Mouse (Mus musculus) spleen, adult 2 months (tissue): Measurements from ENCODE around the gene Gm42688. TPM values are rescaled to one million over a fixed set of nuclear protein-coding genes. Genes with fewer than 3 reads are reported as not detected.

Source experiments
- polyA plus RNA-seq: library from polyadenylated mRNA; depleted of rRNA; stranded (reverse); fragments of >200 nt; gene quantifications from 2 replicates; pipeline ENCODE4 v1.2.3, GENCODE M21; 2012; rRNA removed

The Gm42688 gene
- polyA plus RNA-seq, 1 experiment, result 6.5 TPM

Other genes starting within 250 kb of the Gm42688 start
- gene Sema4f, start 161.8 kb upstream of the Gm42688 start, polyA plus RNA-seq, result 3.2 TPM in 2 replicates
- gene M1ap, start 154.7 kb upstream of the Gm42688 start, polyA plus RNA-seq, result 2.6 and 2.8 TPM in 2 replicates
- 22.6 and 23.8 TPM in 2 replicates for gene Dok1, start 68.1 kb upstream of the Gm42688 start, polyA plus RNA-seq
- 3.1 and 3.5 TPM in 2 replicates for gene Loxl3, start 67.4 kb upstream of the Gm42688 start, polyA plus RNA-seq
- gene Aup1, start 47.1 kb upstream of the Gm42688 start, polyA plus RNA-seq, result 582 and 730 TPM in 2 replicates
- gene Htra2, start 46.3 kb upstream of the Gm42688 start, polyA plus RNA-seq, result 59.1 and 69.0 TPM in 2 replicates
- gene Dqx1, start 43.8 kb upstream of the Gm42688 start, polyA plus RNA-seq, result 2.7 and 2.8 TPM in 2 replicates
- gene Tlx2, start 31.3 kb upstream of the Gm42688 start, polyA plus RNA-seq, result 0.11 and 0.16 TPM in 2 replicates
- gene Pcgf1, start 23.7 kb upstream of the Gm42688 start, polyA plus RNA-seq, result 10.0 and 10.7 TPM in 2 replicates
- gene Lbx2, start 15.2 kb upstream of the Gm42688 start, polyA plus RNA-seq, result 2.8 and 3.9 TPM in 2 replicates
- gene Ccdc142, start within 50 bp of the Gm42688 start, polyA plus RNA-seq, result 12.3 and 17.0 TPM in 2 replicates
- gene Mrpl53, start 7.4 kb downstream of the Gm42688 start, polyA plus RNA-seq, result 35.0 and 39.7 TPM in 2 replicates
- gene Mogs, start 13.9 kb downstream of the Gm42688 start, polyA plus RNA-seq, result 54.5 and 67.2 TPM in 2 replicates
- gene Wbp1, start 19.9 kb downstream of the Gm42688 start, polyA plus RNA-seq, result 83.4 and 95.3 TPM in 2 replicates
- 27.1 and 53.4 TPM in 2 replicates for gene Ino80b, start 23.8 kb downstream of the Gm42688 start, polyA plus RNA-seq
- gene Rtkn, start 33.8 kb downstream of the Gm42688 start, polyA plus RNA-seq, result 3.6 and 5.7 TPM in 2 replicates
- 0.77 and 1.6 TPM in 2 replicates for gene Wdr54, start 54.8 kb downstream of the Gm42688 start, polyA plus RNA-seq
- 0.04 and 0.05 TPM in 2 replicates for gene 1700003E16Rik, start 54.8 kb downstream of the Gm42688 start, polyA plus RNA-seq
- gene Dctn1, start 64.3 kb downstream of the Gm42688 start, polyA plus RNA-seq, result 69.0 and 85.6 TPM in 2 replicates
- gene Slc4a5, start 118.2 kb downstream of the Gm42688 start, polyA plus RNA-seq, result 0.05 and 0.26 TPM in 2 replicates
- 7.1 and 7.7 TPM in 2 replicates for gene Mthfd2, start 224.3 kb downstream of the Gm42688 start, polyA plus RNA-seq
- 28.3 and 35.1 TPM in 2 replicates for gene Mob1a, start 224.4 kb downstream of the Gm42688 start, polyA plus RNA-seq
- 7.7 and 74.0 TPM in 2 replicates for gene Bola3, start 247.5 kb downstream of the Gm42688 start, polyA plus RNA-seq